Mouse (Mus musculus): Measurements from ENCODE around the gene Fhod1. TPM values are rescaled to one million over a fixed set of nuclear protein-coding genes. Genes with fewer than 3 reads are reported as not detected.

The Fhod1 gene
- polyA plus RNA-seq, 1 experiment: not detected

- no peak for TF ChIP-seq POLR2A (IDR thresholded peaks at IDR 0.05; ENCODE audit: insufficient read depth, low read depth, low read length)
- TF ChIP-seq CTCF (IDR thresholded peaks at IDR 0.05; ENCODE audit: insufficient read depth, low read depth, low read length): no peak
- Histone ChIP-seq H3K4me1 (ENCODE audit: control insufficient read depth, insufficient read depth, low read length) (peaks cover 25% of the 10 kb centered on the region), H3K27ac (ENCODE audit: insufficient read depth, low read depth, low read length) (no peak overlapping the region), H3K4me3 (ENCODE audit: insufficient read depth, low read depth, low read length) (no peak overlapping the region)
- 58% methylated on average over 8 of the region's 8 CpGs for WGBS
Observed at GRCm38 (mm10) chr8:105343791-105344574, 3.8 kb downstream of the Fhod1 start.

- peaks cover 20% of the 10 kb centered on the region for H3K4me1 ChIP-seq (ENCODE audit: control insufficient read depth, insufficient read depth, low read length)
- H3K27ac ChIP-seq (ENCODE audit: insufficient read depth, low read depth, low read length): no peak overlapping the region
- no peak for TF ChIP-seq POLR2A (IDR thresholded peaks at IDR 0.05; ENCODE audit: insufficient read depth, low read depth, low read length)
- TF ChIP-seq CTCF (IDR thresholded peaks at IDR 0.05; ENCODE audit: insufficient read depth, low read depth, low read length): no peak
- 86% methylated on average over 4 of the region's 4 CpGs for WGBS
- H3K4me3 ChIP-seq (ENCODE audit: insufficient read depth, low read depth, low read length): no peak overlapping the region
Observed at GRCm38 (mm10) chr8:105342768-105343167, 5.0 kb downstream of the Fhod1 start.

GRCm38 (mm10) chr8:105341399-105341798 lies 6.4 kb downstream of the Fhod1 start:
- 35% methylated on average over 8 of the region's 8 CpGs for WGBS
- no peak overlapping the region for H3K27ac ChIP-seq (ENCODE audit: insufficient read depth, low read depth, low read length)
- peaks cover 7% of the 10 kb centered on the region for H3K4me1 ChIP-seq (ENCODE audit: control insufficient read depth, insufficient read depth, low read length)
- H3K4me3 ChIP-seq (ENCODE audit: insufficient read depth, low read depth, low read length): no peak overlapping the region
- TF ChIP-seq POLR2A (IDR thresholded peaks at IDR 0.05; ENCODE audit: insufficient read depth, low read depth, low read length) (no peak), CTCF (IDR thresholded peaks at IDR 0.05; ENCODE audit: insufficient read depth, low read depth, low read length) (no peak)

GRCm38 (mm10) chr8:105339886-105340635 lies 7.7 kb downstream of the Fhod1 start:
- TF ChIP-seq POLR2A (IDR thresholded peaks at IDR 0.05; ENCODE audit: insufficient read depth, low read depth, low read length): no peak
- no peak for TF ChIP-seq CTCF (IDR thresholded peaks at IDR 0.05; ENCODE audit: insufficient read depth, low read depth, low read length)
- no peak overlapping the region for H3K4me3 ChIP-seq (ENCODE audit: insufficient read depth, low read depth, low read length)
- H3K4me1 ChIP-seq (ENCODE audit: control insufficient read depth, insufficient read depth, low read length): peaks cover 2% of the 10 kb centered on the region; the same call in 1 of the 2 replicates
- no peak overlapping the region for H3K27ac ChIP-seq (ENCODE audit: insufficient read depth, low read depth, low read length)
- WGBS: 81% methylated on average over 6 of the region's 6 CpGs

GRCm38 (mm10) chr8:105338992-105339391 lies 8.8 kb downstream of the Fhod1 start:
- Histone ChIP-seq H3K4me1 (ENCODE audit: control insufficient read depth, insufficient read depth, low read length) (no peaks in the 10 kb centered on the region), H3K27ac (ENCODE audit: insufficient read depth, low read depth, low read length) (no peak overlapping the region), H3K4me3 (ENCODE audit: insufficient read depth, low read depth, low read length) (no peak overlapping the region)
- WGBS: 75% methylated on average over 4 of the region's 4 CpGs
- TF ChIP-seq CTCF (IDR thresholded peaks at IDR 0.05; ENCODE audit: insufficient read depth, low read depth, low read length): no peak
- no peak for TF ChIP-seq POLR2A (IDR thresholded peaks at IDR 0.05; ENCODE audit: insufficient read depth, low read depth, low read length)

- Histone ChIP-seq H3K27ac (ENCODE audit: insufficient read depth, low read depth, low read length) (no peak overlapping the region), H3K4me1 (ENCODE audit: control insufficient read depth, insufficient read depth, low read length) (no peaks in the 10 kb centered on the region), H3K4me3 (ENCODE audit: insufficient read depth, low read depth, low read length) (no peak overlapping the region)
- WGBS: 58% methylated on average over 32 of the region's 32 CpGs
- TF ChIP-seq CTCF (IDR thresholded peaks at IDR 0.05; ENCODE audit: insufficient read depth, low read depth, low read length) (no peak), POLR2A (IDR thresholded peaks at IDR 0.05; ENCODE audit: insufficient read depth, low read depth, low read length) (no peak)
Observed at GRCm38 (mm10) chr8:105336373-105337130, 11.2 kb downstream of the Fhod1 start.

- 63% methylated on average over 2 of the region's 2 CpGs for WGBS
- H3K4me3 ChIP-seq (ENCODE audit: insufficient read depth, low read depth, low read length): no peak overlapping the region
- TF ChIP-seq CTCF (IDR thresholded peaks at IDR 0.05; ENCODE audit: insufficient read depth, low read depth, low read length) (no peak), POLR2A (IDR thresholded peaks at IDR 0.05; ENCODE audit: insufficient read depth, low read depth, low read length) (no peak)
- peaks cover under 1% of the 10 kb centered on the region; the same call in 1 of the 2 replicates for H3K4me1 ChIP-seq (ENCODE audit: control insufficient read depth, insufficient read depth, low read length)
- H3K27ac ChIP-seq (ENCODE audit: insufficient read depth, low read depth, low read length): no peak overlapping the region
Observed at GRCm38 (mm10) chr8:105332523-105332922, 15.2 kb downstream of the Fhod1 start.

GRCm38 (mm10) chr8:105331931-105332330 lies 15.8 kb downstream of the Fhod1 start:
- H3K27ac ChIP-seq (ENCODE audit: insufficient read depth, low read depth, low read length): no peak overlapping the region
- TF ChIP-seq POLR2A (IDR thresholded peaks at IDR 0.05; ENCODE audit: insufficient read depth, low read depth, low read length) (no peak), CTCF (IDR thresholded peaks at IDR 0.05; ENCODE audit: insufficient read depth, low read depth, low read length) (no peak)
- no peak overlapping the region for H3K4me3 ChIP-seq (ENCODE audit: insufficient read depth, low read depth, low read length)
- peaks cover 5% of the 10 kb centered on the region for H3K4me1 ChIP-seq (ENCODE audit: control insufficient read depth, insufficient read depth, low read length)
- WGBS: 94% methylated on average over 9 of the region's 9 CpGs

Measured in olfactory bulb, adult 2 months (tissue).